Mouse (Mus musculus): ENCODE measurements around the gene Lipa.

Lipa gene

DNA sequence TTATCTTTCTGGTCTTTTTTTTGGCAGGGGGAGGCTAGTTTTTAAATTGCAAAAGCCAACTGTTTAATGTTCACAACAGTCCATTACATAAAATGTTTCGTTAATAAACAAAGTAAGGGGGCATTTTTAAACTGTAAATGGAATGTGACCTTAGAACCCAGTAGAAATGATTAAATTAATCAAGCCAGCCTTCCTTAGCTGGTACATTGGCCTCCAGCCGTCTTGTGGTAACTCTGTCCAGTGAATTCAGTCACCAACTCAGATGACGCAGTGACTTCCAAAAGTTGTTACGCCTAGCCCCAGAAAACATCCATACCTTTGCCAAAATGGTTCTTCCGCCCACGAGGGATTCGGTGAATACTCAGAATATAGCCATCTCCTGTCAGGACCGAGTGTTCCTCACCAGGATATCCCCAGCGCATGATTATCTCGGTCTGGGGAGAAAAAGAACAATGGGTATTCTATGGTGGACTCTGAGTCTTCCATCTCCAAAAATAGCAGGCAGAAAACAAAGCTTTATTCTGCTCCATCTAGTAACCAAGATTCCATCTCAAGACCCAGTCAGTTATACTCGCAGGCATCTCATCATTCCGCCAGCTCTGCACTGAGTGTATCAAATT is 4.1 kb downstream of the Lipa start:
- in situ Hi-C loops (cut with MboI, MseI): no loop called here

DNA sequence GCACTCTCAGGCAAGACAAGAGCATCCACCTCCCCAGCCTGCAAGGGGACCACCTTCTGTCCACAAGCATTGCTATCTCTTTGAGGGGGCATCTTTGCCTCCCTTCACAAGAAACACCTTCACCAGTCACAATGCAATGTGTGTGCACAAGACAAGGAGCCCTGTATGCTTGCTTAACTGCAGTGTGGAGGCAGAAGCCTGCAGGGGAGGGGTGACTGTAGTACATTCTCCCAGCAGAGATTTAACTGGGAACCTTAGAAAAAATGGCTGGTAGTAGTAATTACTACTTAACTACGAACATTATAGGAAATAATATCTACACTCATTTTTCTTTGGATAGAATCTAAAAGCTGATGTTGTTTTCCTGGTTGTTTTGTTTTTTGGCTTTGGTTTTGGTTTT is 5.3 kb downstream of the Lipa start:
- in situ Hi-C loops (cut with MboI, MseI): no loop called here

DNA sequence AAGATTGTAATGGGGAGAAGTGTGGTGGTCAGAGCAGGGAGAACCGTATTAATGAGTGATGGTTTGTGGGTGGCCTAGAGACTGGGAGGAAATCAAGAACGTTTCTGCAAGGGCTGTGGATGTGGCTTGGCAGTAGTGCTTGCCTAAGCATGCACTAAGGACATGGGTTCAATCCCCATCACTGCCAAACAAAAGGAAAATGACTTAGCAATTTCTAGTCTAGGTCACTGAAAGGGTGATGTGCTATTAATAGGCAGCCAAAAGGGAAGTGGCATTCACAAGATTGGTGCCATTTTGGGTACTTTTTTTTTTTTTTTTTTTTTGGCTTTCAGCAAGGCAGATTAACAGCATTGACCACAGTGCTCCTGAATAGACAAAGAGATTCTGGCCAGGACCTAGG is 5.9 kb downstream of the Lipa start:
- in situ Hi-C loops (cut with MboI, MseI): no loop called here

DNA sequence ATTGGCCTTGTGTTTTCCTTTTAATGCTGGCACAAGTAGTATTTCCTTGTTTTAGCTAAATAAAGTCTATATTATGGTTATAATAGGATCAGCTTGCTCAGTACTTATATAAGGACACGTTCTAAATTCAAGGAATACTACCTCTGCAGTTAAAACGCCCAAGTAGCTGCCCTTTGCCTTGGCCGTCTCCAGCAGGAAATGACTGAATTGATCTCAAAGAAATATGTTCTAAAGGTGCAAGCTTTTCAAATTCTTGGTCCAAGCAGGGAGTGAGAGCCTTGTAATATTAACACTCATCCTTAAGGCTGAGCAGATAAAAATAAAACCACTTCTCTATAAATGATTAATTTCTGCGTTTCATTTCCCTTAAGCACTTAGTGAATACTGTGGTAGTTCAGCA is 7.2 kb downstream of the Lipa start:
- in situ Hi-C loops (cut with MboI, MseI): no loop called here

GRCm38 (mm10) chr19:34519646-34520045 is 7.6 kb downstream of the Lipa start:
- in situ Hi-C loops (cut with MboI, MseI): no loop called here

DNA sequence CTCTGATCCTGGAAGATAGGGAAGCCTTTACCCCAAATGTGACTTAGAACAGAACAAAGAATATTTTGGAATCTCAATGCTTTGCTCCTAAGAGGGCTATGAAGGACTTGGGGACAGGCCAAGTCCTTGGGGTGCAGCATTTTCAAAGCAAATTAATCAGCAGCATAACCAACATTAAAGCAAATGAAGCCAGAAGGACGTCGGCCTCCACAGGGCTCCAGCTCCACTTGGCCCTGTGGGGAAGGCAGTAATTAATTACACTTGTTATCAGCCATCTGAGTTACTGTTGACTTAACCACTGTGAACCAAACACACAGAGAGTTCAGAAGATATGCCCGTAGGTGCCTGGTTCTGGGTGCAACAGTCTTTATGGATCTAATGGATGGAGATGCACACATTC is 8.5 kb downstream of the Lipa start:
- in situ Hi-C loops (cut with MboI, MseI): no loop called here

DNA sequence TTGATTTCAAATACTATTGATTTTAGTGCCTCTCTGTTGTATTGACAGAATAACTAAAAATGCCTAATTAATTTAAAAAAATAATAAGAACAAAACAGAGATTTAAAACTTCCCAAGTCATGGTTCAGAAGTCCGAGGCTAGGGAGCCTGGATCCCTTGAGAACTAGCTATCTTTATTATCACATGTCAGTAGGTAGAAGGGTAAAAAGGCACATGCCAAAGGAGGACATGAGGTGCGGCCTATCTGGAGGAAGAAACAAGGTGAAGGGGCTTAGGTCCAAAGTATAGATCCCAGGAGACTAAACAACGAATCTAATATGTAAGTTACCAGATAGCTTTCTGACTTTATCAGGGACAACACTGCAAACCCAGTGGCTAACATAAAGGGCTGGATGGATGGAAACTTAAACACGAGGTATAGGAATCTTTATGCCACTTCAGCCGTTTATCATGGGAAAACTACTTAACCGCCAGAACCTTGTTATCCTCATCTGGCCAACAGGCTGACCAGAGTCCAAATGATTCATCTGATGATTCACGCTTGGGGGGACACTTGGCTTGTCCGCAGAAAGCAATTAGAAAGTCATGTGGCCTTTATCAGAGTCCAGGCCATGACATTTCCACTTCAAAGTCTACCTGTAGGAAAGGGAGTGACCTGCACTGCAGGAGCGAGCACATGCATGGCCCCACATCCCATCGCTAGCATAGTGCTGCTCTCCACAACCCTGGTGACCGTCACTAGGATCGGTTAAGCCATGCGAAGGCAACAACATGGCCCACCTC is 9.3 kb downstream of the Lipa start:
- in situ Hi-C loops (cut with MboI, MseI): no loop called here

DNA sequence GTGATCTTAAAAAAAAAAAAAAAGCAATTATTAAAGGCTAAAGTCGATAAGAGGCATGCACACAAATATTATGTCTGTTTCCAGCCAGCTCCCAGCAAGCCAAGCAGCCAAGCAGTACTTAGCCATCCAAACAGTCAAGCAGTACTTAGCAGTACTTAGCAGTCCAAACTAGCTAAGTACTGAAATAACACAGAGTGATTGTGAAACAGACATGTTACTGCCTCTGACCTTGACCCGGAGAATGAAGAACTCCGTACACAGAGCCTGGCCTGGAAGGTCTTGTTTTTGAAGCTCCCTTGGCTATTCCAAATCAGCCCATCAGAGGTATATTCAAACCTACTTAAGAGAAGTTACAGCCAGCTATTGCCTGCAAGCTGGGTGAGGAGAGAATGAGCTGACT is 10.1 kb downstream of the Lipa start:
- in situ Hi-C loops (cut with MboI, MseI): no loop called here

DNA sequence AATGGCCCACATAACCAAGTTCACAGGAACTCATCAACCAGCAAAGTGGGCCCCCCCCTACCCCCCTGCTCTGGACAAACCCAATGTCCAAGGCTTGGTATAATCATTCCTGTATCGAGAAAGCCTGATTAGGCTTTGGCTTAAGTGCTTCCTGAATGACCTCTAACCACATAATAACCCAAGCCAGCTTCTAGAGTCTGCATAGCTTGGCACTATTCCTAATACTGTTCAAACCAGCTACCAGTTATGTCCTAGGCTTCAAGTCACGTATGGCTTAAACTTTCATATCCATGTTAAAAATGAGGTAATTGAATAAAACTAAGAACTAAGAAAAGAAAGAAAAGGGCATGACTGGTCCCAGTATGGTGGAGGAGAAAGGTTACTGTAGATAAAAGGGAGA is 10.9 kb downstream of the Lipa start:
- in situ Hi-C loops (cut with MboI, MseI): no loop called here

GRCm38 (mm10) chr19:34515681-34516080 is 11.6 kb downstream of the Lipa start:
- in situ Hi-C loops (cut with MboI, MseI): no loop called here

DNA sequence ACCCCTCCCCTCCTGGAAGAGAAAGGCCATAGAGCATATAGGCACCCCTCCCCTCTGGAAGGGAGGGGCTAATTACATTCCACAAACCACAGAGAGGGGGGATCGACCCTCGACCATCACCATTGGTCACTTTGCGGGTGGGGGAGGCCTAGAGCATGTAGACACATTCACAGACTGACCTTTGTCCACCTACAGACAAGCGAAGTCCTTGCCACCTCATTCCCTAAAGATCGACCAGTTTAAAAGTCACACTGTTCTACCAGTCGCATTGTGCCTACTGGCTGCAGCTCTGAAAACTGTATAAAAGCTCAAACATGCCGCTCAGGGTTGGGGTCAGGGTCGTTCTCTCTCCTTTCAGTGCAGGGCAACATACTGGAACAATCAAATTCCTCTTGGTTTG is 15.7 kb downstream of the Lipa start:
- in situ Hi-C loops (cut with MboI, MseI): no loop called here

GRCm38 (mm10) chr19:34510717-34511116 is 16.6 kb downstream of the Lipa start:
- in situ Hi-C loops (cut with MboI, MseI): no loop called here

DNA sequence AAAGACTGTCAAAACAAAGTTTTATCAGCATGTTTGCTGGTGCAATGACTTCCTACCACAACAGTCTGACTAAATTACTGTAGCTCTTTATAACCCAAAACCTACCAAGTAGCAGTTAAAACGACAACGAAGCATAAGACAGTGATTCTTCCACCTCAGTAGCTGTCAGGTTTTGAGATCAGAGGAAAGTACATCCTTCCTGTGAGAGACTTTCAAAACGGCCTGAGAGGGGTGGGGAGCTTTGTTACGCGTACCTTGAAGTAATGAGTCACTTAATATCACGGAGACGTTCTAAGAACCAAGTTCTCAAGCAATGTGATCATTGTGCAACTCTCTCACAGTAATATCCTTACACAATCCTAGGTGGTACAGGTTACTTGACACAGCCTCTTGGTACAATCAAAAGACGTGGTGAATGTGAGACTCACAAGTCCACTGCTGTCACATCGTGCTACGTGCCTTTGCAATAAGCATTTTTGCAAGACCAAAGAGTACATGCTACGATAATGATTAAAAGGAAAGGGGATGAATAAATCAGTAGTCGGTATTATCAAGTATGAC is 22.0 kb downstream of the Lipa start:
- in situ Hi-C loops (cut with MboI, MseI): loop anchor here in 1 of 2 experiments (10.0 kb wide), 1 partner anchor 60 kb away; no protein-coding TSS in a partner anchor

DNA sequence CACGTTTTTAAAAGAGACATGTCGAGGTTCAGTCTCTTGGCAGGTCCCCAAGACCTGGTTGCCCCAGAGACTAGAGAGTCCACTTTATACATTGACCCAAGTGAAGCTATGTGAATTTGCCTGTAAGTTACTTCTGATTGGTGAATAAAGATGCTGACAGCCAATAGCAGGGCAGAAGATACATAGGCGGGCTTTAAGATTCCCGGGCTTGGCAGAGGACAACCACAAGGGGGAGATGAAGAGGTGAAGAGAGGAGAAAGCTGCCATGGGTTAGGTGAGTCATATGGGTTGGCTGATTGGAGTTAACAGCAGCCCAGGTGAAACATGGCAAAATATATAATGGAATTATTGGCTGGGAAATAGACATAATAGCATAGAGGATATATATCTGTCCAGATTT is 26.5 kb downstream of the Lipa start:
- in situ Hi-C loops (cut with MboI, MseI): loop anchor here (5.0 to 10.0 kb wide), 4 partner anchors 42 to 277 kb away; no protein-coding TSS in a partner anchor

- in situ Hi-C loops (cut with MboI, MseI): no loop called here
Measured at GRCm38 (mm10) chr19:34496353-34496752, 30.9 kb downstream of the Lipa start.

DNA sequence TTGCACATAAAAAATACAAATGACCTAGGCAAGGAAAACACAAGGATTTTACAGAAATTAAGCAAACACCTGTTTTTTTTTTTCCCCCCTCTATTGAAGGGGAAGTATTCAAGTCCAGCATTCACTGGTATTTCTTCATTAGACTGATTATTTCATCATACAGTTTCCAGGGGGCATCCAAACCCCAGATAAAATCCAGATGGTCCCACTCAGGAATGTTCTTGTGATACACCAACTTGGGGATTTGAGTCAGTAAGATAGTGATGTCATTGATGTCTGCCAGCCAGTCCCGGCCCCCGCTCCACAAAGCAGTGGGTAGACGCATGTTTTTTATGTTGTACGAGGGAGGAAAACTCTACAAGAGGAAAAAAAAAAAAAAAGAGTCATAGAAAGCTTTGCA is 33.4 kb downstream of the Lipa start:
- in situ Hi-C loops (cut with MboI, MseI): loop anchor here in 1 of 2 experiments (5.0 kb wide), 1 partner anchor 162 kb away; no protein-coding TSS in a partner anchor

GRCm38 (mm10) chr19:34483547-34483946 is 43.7 kb downstream of the Lipa start:
- in situ Hi-C loops (cut with MboI, MseI): loop anchor here (5.0 kb wide), 2 partner anchors 151 to 241 kb away; no protein-coding TSS in a partner anchor

GRCm38 (mm10) chr19:34474991-34475971 is 52.0 kb downstream of the Lipa start, which contains the start of gene Ch25h:
Gene Ch25h, minus strand, starts transcription at chr19:34475164.
- in situ Hi-C loops (cut with MboI, MseI): no loop called here

- in situ Hi-C loops (cut with MboI, MseI): no loop called here
Measured at GRCm38 (mm10) chr19:34474228-34474990, 52.9 kb downstream of the Lipa start.

GRCm38 (mm10) chr19:34471703-34472102 is 55.6 kb downstream of the Lipa start:
- in situ Hi-C loops (cut with MboI, MseI): no loop called here

- in situ Hi-C loops (cut with MboI, MseI): no loop called here
Measured at GRCm38 (mm10) chr19:34468794-34469193, 58.5 kb downstream of the Lipa start.
